Mouse (Mus musculus) CH12.LX (cell line): Measurements from ENCODE around the gene Pml. TPM values are rescaled to one million over a fixed set of nuclear protein-coding genes. Genes with fewer than 3 reads are reported as not detected.

Experiments
- DNase-seq: peaks from one replicate; pipeline ENCODE4 v3.0.0-alpha.2; 2013; ENCODE audit errors: extremely low read depth
- H3K27ac ChIP-seq: 2 replicates; pipeline ENCODE4 v1.5.1; 2012; ENCODE audit warnings: low read depth, mild to moderate bottlenecking, control low read depth, moderate library complexity; ENCODE audit not compliant: insufficient read depth
- H3K27me3 ChIP-seq: replicated peaks from 2 replicates; pipeline ENCODE3; 2012; ENCODE audit warnings: inconsistent platforms
- H3K36me3 ChIP-seq, 2 experiments: replicated peaks in 1 of 2; 2 replicates each; pipeline versions ENCODE3 to v1.6.1; 2012; ENCODE audit warnings: inconsistent platforms in 1 of 2, low read length in 1 of 2, mild to moderate bottlenecking in 1 of 2, mixed read lengths in 1 of 2, moderate library complexity in 1 of 2; ENCODE audit not compliant: control insufficient read depth in 1 of 2, insufficient read depth in 1 of 2
- H3K4me1 ChIP-seq, 2 experiments: 2 replicates each; pipeline ENCODE4 v1.6.1; 2012; ENCODE audit warnings: inconsistent platforms in 1 of 2, moderate library complexity in 1 of 2; ENCODE audit not compliant: insufficient read depth in 2 of 2, control insufficient read depth in 1 of 2
- H3K4me2 ChIP-seq: 2 replicates; pipeline ENCODE4 v1.6.1; 2012; ENCODE audit warnings: low read depth, mild to moderate bottlenecking, control low read depth; ENCODE audit not compliant: poor library complexity, insufficient read depth, severe bottlenecking
- H3K4me3 ChIP-seq, 3 experiments: fragments of 150-350 bp in 1 of 3; sonication (generic) in 1 of 3; replicated peaks in 1 of 3; 2 replicates each; pipeline versions ENCODE3 to v1.5.1; 2011 to 2012; ENCODE audit warnings: low read depth in 2 of 3, low read length in 2 of 3, mild to moderate bottlenecking in 2 of 3, moderate library complexity in 2 of 3, control low read depth in 1 of 3, improper control_type of control experiment in 1 of 3, inconsistent platforms in 1 of 3, mixed read lengths in 1 of 3; ENCODE audit not compliant: poor library complexity in 1 of 3
- H3K79me2 ChIP-seq: replicated peaks from 2 replicates; pipeline ENCODE4 v1.6.1; 2012; ENCODE audit warnings: mild to moderate bottlenecking, moderate library complexity; ENCODE audit not compliant: control insufficient read depth, poor library complexity, insufficient read depth, severe bottlenecking; ENCODE audit errors: extremely low read depth
- H3K9ac ChIP-seq: 2 replicates; pipeline ENCODE4 v1.6.1; 2012; ENCODE audit warnings: low read depth, mild to moderate bottlenecking, control low read depth, moderate library complexity; ENCODE audit not compliant: insufficient read depth
- H3K9me3 ChIP-seq: replicated peaks from 2 replicates; pipeline ENCODE3; 2012; ENCODE audit warnings: low read length, inconsistent platforms, mixed read lengths
- BHLHE40 ChIP-seq: IDR thresholded peaks from 2 replicates; pipeline ENCODE4 v1.6.1; 2011; ENCODE audit warnings: mild to moderate bottlenecking, low read depth, low read length, improper control_type of control experiment
- CHD1 ChIP-seq: IDR thresholded peaks from 2 replicates; pipeline ENCODE4 v1.6.1; 2012; ENCODE audit warnings: low read depth, low read length, improper control_type of control experiment, inconsistent platforms
- CHD2 ChIP-seq: IDR thresholded peaks from 2 replicates; pipeline ENCODE4 v1.6.1; 2011; ENCODE audit warnings: low read length, improper control_type of control experiment
- CTCF ChIP-seq, 2 experiments: IDR thresholded peaks in 1 of 2; conservative IDR thresholded peaks in 1 of 2; 2 replicates each; pipeline ENCODE4 v1.5.1; 2011 to 2012; ENCODE audit warnings: low read depth in 2 of 2, low read length in 2 of 2, improper control_type of control experiment in 1 of 2, inconsistent platforms in 1 of 2, mild to moderate bottlenecking in 1 of 2, moderate library complexity in 1 of 2
- E2F4 ChIP-seq: IDR thresholded peaks from 2 replicates; pipeline ENCODE4 v1.6.1; 2011; ENCODE audit warnings: low read depth, low read length, improper control_type of control experiment; ENCODE audit not compliant: insufficient replicate concordance
- ELF1 ChIP-seq: IDR thresholded peaks from 2 replicates; pipeline ENCODE4 v1.6.1; 2014; ENCODE audit warnings: low read depth, mild to moderate bottlenecking, inconsistent platforms, low read length, improper control_type of control experiment
- EP300 ChIP-seq: IDR thresholded peaks from 2 replicates; pipeline ENCODE4 v1.6.1; 2011; ENCODE audit warnings: low read length, improper control_type of control experiment
- ETS1 ChIP-seq: conservative IDR thresholded peaks from 2 replicates; pipeline ENCODE4 v1.6.1; 2012; ENCODE audit warnings: low read depth, mild to moderate bottlenecking, inconsistent platforms, low read length, improper control_type of control experiment, moderate library complexity
- GABPA ChIP-seq: IDR thresholded peaks from 2 replicates; pipeline ENCODE4 v1.6.1; 2012; ENCODE audit warnings: low read depth, low read length, improper control_type of control experiment, inconsistent platforms; ENCODE audit not compliant: insufficient replicate concordance
- HCFC1 ChIP-seq: IDR thresholded peaks from 2 replicates; pipeline ENCODE4 v1.6.1; 2012; ENCODE audit warnings: low read depth, mild to moderate bottlenecking, inconsistent platforms, low read length, improper control_type of control experiment
- IRF4 ChIP-seq: IDR thresholded peaks from 2 replicates; pipeline ENCODE4 v1.6.1; 2014; ENCODE audit warnings: low read depth, mild to moderate bottlenecking, inconsistent platforms, low read length, improper control_type of control experiment
- JUN ChIP-seq: IDR thresholded peaks from 2 replicates; pipeline ENCODE4 v1.6.1; 2011; ENCODE audit warnings: low read depth, mild to moderate bottlenecking, low read length, improper control_type of control experiment, moderate library complexity; ENCODE audit not compliant: insufficient read depth
- JUND ChIP-seq: conservative IDR thresholded peaks from 2 replicates; pipeline ENCODE4 v1.6.1; 2011; ENCODE audit warnings: low read depth, low read length, improper control_type of control experiment
- KAT2A ChIP-seq: IDR thresholded peaks from 2 replicates; pipeline ENCODE4 v1.6.1; 2012; ENCODE audit warnings: low read length, improper control_type of control experiment, inconsistent platforms; ENCODE audit not compliant: insufficient replicate concordance
- MAFK ChIP-seq: IDR thresholded peaks from 2 replicates; pipeline ENCODE4 v1.6.1; 2011; ENCODE audit warnings: low read length, improper control_type of control experiment; ENCODE audit not compliant: insufficient replicate concordance
- MAX ChIP-seq: IDR thresholded peaks from 2 replicates; pipeline ENCODE4 v1.6.1; 2011; ENCODE audit warnings: low read length, improper control_type of control experiment
- MAZ ChIP-seq: IDR thresholded peaks from 2 replicates; pipeline ENCODE4 v1.6.1; 2012; ENCODE audit warnings: low read depth, mild to moderate bottlenecking, inconsistent platforms, low read length, improper control_type of control experiment, moderate library complexity
- MEF2A ChIP-seq: IDR thresholded peaks from 2 replicates; pipeline ENCODE4 v1.6.1; 2014; ENCODE audit warnings: low read depth, mild to moderate bottlenecking, inconsistent platforms, low read length, improper control_type of control experiment, borderline replicate concordance
- MXI1 ChIP-seq: IDR thresholded peaks from 2 replicates; pipeline ENCODE4 v1.6.1; 2011; ENCODE audit warnings: mild to moderate bottlenecking, low read depth, low read length, improper control_type of control experiment
- MYC ChIP-seq: IDR thresholded peaks from 2 replicates; pipeline ENCODE4 v1.6.1; 2011; ENCODE audit warnings: low read depth, mild to moderate bottlenecking, improper control_type of control experiment, low read length
- NELFE ChIP-seq: IDR thresholded peaks from 2 replicates; pipeline ENCODE4 v1.6.1; 2011; ENCODE audit warnings: low read depth, low read length, improper control_type of control experiment
- NRF1 ChIP-seq: IDR thresholded peaks from 2 replicates; pipeline ENCODE4 v1.6.1; 2014; ENCODE audit warnings: low read depth, mild to moderate bottlenecking, inconsistent platforms, low read length, improper control_type of control experiment, moderate library complexity
- PAX5 ChIP-seq: IDR thresholded peaks from 2 replicates; pipeline ENCODE4 v1.6.1; 2012; ENCODE audit warnings: low read length, inconsistent platforms, mixed read lengths
- POLR2A ChIP-seq: IDR thresholded peaks from 2 replicates; pipeline ENCODE4 v1.6.1; 2011; ENCODE audit warnings: low read depth, mild to moderate bottlenecking, improper control_type of control experiment, low read length
- POLR2AphosphoS2 ChIP-seq: IDR thresholded peaks from 2 replicates; pipeline ENCODE4 v1.6.1; 2011; ENCODE audit warnings: low read depth, low read length, improper control_type of control experiment
- RAD21 ChIP-seq: IDR thresholded peaks from 2 replicates; pipeline ENCODE4 v1.6.1; 2011; ENCODE audit warnings: low read depth, mild to moderate bottlenecking, low read length, improper control_type of control experiment, moderate library complexity
- RCOR1 ChIP-seq: conservative IDR thresholded peaks from 2 replicates; pipeline ENCODE4 v1.6.1; 2012; ENCODE audit warnings: low read depth, mild to moderate bottlenecking, inconsistent platforms, low read length, improper control_type of control experiment
- SIN3A ChIP-seq: IDR thresholded peaks from 2 replicates; pipeline ENCODE4 v1.6.1; 2012; ENCODE audit warnings: low read length, improper control_type of control experiment, inconsistent platforms
- SMC3 ChIP-seq: IDR thresholded peaks from 2 replicates; pipeline ENCODE4 v1.6.1; 2011; ENCODE audit warnings: low read depth, low read length, improper control_type of control experiment
- TBP ChIP-seq: conservative IDR thresholded peaks from 2 replicates; pipeline ENCODE4 v1.6.1; 2011; ENCODE audit warnings: low read depth, low read length, improper control_type of control experiment
- TCF12 ChIP-seq: IDR thresholded peaks from 2 replicates; pipeline ENCODE4 v1.6.1; 2014; ENCODE audit warnings: low read depth, mild to moderate bottlenecking, inconsistent platforms, low read length, improper control_type of control experiment
- UBTF ChIP-seq: IDR thresholded peaks from 2 replicates; pipeline ENCODE4 v1.6.1; 2012; ENCODE audit warnings: low read depth, mild to moderate bottlenecking, inconsistent platforms, low read length, improper control_type of control experiment, moderate library complexity
- USF1 ChIP-seq: IDR thresholded peaks from 2 replicates; pipeline ENCODE4 v1.6.1; 2014; ENCODE audit warnings: low read depth, mild to moderate bottlenecking, inconsistent platforms, low read length, improper control_type of control experiment
- USF2 ChIP-seq: conservative IDR thresholded peaks from 2 replicates; pipeline ENCODE4 v1.6.1; 2011; ENCODE audit warnings: low read depth, low read length, improper control_type of control experiment
- ZC3H11A ChIP-seq: IDR thresholded peaks from 2 replicates; pipeline ENCODE4 v1.6.1; 2012; ENCODE audit warnings: low read depth, mild to moderate bottlenecking, inconsistent platforms, low read length, improper control_type of control experiment
- ZKSCAN1 ChIP-seq: IDR thresholded peaks from 2 replicates; pipeline ENCODE4 v1.6.1; 2012; ENCODE audit warnings: low read depth, inconsistent platforms, low read length, improper control_type of control experiment, borderline replicate concordance
- ZMIZ1 ChIP-seq: IDR thresholded peaks from 2 replicates; pipeline ENCODE4 v1.6.1; 2012; ENCODE audit warnings: low read depth, mild to moderate bottlenecking, inconsistent platforms, low read length, improper control_type of control experiment
- ZNF384 ChIP-seq: IDR thresholded peaks from 2 replicates; pipeline ENCODE4 v1.6.1; 2012; ENCODE audit warnings: low read depth, low read length, improper control_type of control experiment, inconsistent platforms
- dilution Hi-C: fragments of 300-500 bp; cut with MboI; formaldehyde crosslinking; loops from 2 replicates; pipeline ENCODE4 v1.14.3; 2020; ENCODE audit warnings: low sequenced_read_pairs; ENCODE audit not compliant: extremely low pct_unique_long_range_greater_than_20kb, extremely low pct_ligation_motif_present
- in situ Hi-C: fragments of 300-500 bp; cut with MboI; formaldehyde crosslinking; loops from 3 replicates; pipeline ENCODE4 v1.14.3; 2019; ENCODE audit warnings: low sequenced_read_pairs, low pct_ligation_motif_present, low pct_unique_long_range_greater_than_20kb, mixed read lengths
- polyA plus RNA-seq: library from polyadenylated mRNA; unstranded; fragments of >175 nt; gene quantifications from 2 replicates; pipeline ENCODE4 v1.2.1, GENCODE M21; 2012; ENCODE audit warnings: low read depth; ENCODE audit not compliant: insufficient read length
- total RNA-seq, 2 experiments: library from RNA; depleted of rRNA; stranded (reverse); fragments of 300-350 nt in 1 of 2; fragments of >200 nt in 1 of 2; gene quantifications; 2 replicates each; pipeline ENCODE4 v1.2.3; 2012 to 2014

Pml gene
- total and polyA plus RNA-seq, 3 experiments: 8.3 to 56.9 (median 21.2) TPM

DNA sequence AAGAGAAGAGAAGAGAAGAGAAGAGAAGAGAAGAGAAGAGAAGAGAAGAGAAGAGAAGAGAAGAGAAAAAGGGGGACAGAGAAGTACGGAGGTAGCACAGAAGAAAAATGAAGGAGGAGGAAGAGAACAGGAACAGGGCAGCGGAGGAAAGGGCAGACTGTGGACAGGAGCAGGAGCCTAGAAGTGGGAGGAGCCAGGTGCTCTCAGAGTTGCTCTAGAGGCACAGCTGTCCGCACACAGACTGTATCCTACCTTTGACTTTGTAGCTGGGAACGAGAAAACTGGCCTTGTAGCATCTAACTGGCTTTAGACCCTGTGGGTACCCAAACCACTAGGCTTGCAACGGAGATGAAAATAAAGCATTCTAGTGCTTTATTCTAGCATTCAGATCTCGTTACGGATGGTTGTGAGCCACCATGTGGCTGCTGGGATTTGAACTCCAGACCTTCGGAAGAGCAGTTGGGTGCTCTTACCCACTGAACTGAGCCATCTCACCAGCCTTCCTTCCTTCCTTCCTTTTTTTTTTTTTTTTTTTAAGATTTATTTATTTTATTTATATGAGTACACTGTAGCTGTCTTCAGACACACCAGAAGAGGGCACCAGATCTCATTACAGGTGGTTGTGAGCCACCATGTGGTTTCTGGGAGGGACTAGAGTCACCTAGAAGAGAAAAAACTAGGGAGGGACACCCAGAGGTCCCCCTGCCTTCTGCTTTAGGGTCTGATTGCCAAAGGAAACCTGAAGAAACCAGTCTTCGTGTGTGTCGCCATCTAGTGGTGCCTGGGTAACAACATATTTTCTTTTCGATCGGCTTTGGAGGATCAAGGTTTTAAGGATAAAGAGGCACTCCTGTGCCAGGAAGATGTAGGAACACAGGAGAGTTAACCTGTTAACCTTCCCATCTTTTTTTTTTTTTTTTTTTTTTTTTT, 19.1 kb upstream of the Pml start:
- H3K9ac ChIP-seq: no peak overlapping the region

DNA sequence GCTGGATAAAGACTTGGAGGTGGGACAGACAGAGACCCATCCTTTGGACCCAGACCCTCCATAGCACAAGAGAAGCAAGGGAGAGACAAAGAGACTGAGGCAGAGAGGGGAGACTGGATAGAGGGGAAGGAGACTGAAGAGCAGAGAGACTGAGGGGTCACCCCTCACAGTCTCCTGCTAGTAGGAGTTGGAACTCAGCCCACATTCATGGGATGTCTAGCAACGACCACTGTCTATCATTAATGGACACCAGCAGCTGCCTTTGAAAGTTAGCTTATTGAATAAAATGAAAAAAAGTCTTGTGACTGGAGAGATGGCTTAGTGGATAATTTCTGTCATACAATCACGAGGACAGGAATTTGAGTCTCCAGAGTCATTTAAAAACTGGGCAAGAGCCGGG, 17.5 kb upstream of the Pml start:
- no peak for DNase-seq
- Histone ChIP-seq H3K27ac (peak overlapping the region; percentile 92), H3K9ac (peak overlapping the region; percentile 41), H3K4me3 (no peak overlapping the region), H3K4me2 (peak overlapping the region; percentile 68), H3K79me2 (peaks cover under 1% of the 10 kb centered on the region; the same call in 1 of the 2 replicates), H3K27me3 (no peaks in the 10 kb centered on the region), H3K9me3 (no peaks in the 10 kb centered on the region), H3K4me1 (peaks cover 26 to 84% of the 10 kb centered on the region in 2 experiments), H3K36me3 (peaks cover 7 to 18% of the 10 kb centered on the region in 2 experiments)
- in situ Hi-C loops (loop anchor here (25.0 kb wide), 1 partner anchor 455 kb away; no protein-coding TSS in a partner anchor), dilution Hi-C loops (no loop called here)
- TF ChIP-seq KAT2A: no peak
- TF ChIP-seq MYC: no peak
- no peak for TF ChIP-seq JUN
- no peak for TF ChIP-seq CHD1
- no peak for TF ChIP-seq JUND
- TF ChIP-seq SIN3A: no peak
- TF ChIP-seq UBTF: no peak
- no peak for TF ChIP-seq POLR2A
- TF ChIP-seq USF1: no peak
- TF ChIP-seq ZKSCAN1: no peak
- no peak for TF ChIP-seq MAX
- no peak for TF ChIP-seq CHD2
- TF ChIP-seq TBP: no peak
- no peak for TF ChIP-seq PAX5
- no peak for TF ChIP-seq MXI1
- no peak for TF ChIP-seq ELF1

More for the DNA sequence above, 19.1 kb upstream of the Pml start:
- TF ChIP-seq CHD2: no peak
- TF ChIP-seq NELFE: no peak
- TF ChIP-seq KAT2A: no peak
- TF ChIP-seq PAX5: no peak
- TF ChIP-seq MXI1: peak; percentile 55; the same call in 1 of the 2 replicates
- TF ChIP-seq TBP: no peak
- TF ChIP-seq ETS1: no peak
- peak; percentile 74 for TF ChIP-seq ZNF384
- no peak for TF ChIP-seq IRF4
- no peak for TF ChIP-seq EP300
- no peak for TF ChIP-seq NRF1
- TF ChIP-seq MAFK: no peak
- peak; percentile 81 for TF ChIP-seq SMC3
- TF ChIP-seq POLR2A: no peak
- TF ChIP-seq USF1: no peak
- TF ChIP-seq ELF1: no peak
- TF ChIP-seq ZKSCAN1: no peak
- TF ChIP-seq RAD21: peak; percentile 79
- TF ChIP-seq RCOR1: no peak
- TF ChIP-seq GABPA: no peak
- TF ChIP-seq MAZ: 0 out of 2 replicates have a peak, but pooled peaks have one; percentile 15
- TF ChIP-seq MEF2A: no peak
- TF ChIP-seq MYC: peak; percentile 63; the same call in 1 of the 2 replicates
- TF ChIP-seq BHLHE40: 0 out of 2 replicates have a peak, but pooled peaks have one; percentile 9
- peak; percentile 39; the same call in 1 of the 2 replicates for TF ChIP-seq SIN3A
- no peak for TF ChIP-seq CHD1
- TF ChIP-seq JUND: no peak
- TF ChIP-seq CTCF (conservative IDR thresholded peaks at IDR 0.05 in 1 of 2, IDR thresholded peaks at IDR 0.05 in 1 of 2; ENCODE audit: low read depth in 2 of 2, low read length in 2 of 2): peak; percentile 60 to 77; a peak in 3 of 4 replicates
- no peak for TF ChIP-seq E2F4
- TF ChIP-seq UBTF: no peak
- no peak for TF ChIP-seq ZMIZ1
- no peak; the same call in 1 of the 2 replicates for TF ChIP-seq MAX
- TF ChIP-seq ZC3H11A: peak; percentile 16; the same call in 1 of the 2 replicates
- no peak for TF ChIP-seq POLR2AphosphoS2
- TF ChIP-seq TCF12: no peak
- no peak for TF ChIP-seq USF2
- no peak for TF ChIP-seq JUN
- no peak for TF ChIP-seq HCFC1
- TF ChIP-seq, all 38 proteins: peak for 10
- Histone ChIP-seq H3K4me3 (no peak overlapping the region), H3K27me3 (no peaks in the 10 kb centered on the region), H3K4me1 (peaks cover 28 to 90% of the 10 kb centered on the region in 2 experiments), H3K9me3 (no peaks in the 10 kb centered on the region), H3K79me2 (no peaks in the 10 kb centered on the region), H3K4me2 (peak overlapping the region; percentile 22), H3K27ac (peak overlapping the region; percentile 47), H3K36me3 (peaks cover 3 to 8% of the 10 kb centered on the region in 2 experiments)
- dilution Hi-C loops (no loop called here), in situ Hi-C loops (loop anchor here (25.0 kb wide), 1 partner anchor 456 kb away; no protein-coding TSS in a partner anchor)
- DNase-seq: peak; percentile 96
